In genomic region chr15:25622867-25623471, GRCm38 (mm10) we compare ENCODE assay signal across 8 mouse cellular contexts. TPM values are rescaled to one million over a fixed set of nuclear protein-coding genes. Genes with fewer than 3 reads are reported as not detected.
DNase-seq lines count a peak whose midpoint lies in the region; ATAC-seq and TF ChIP-seq lines count a peak whose summit lies in the region.

No protein-coding gene starts in this region.

- H3K4me2 ChIP-seq in lung, embryonic 15.5 days, result peak overlapping the region; percentile 60

- H3K9me3 ChIP-seq in lung, embryonic 15.5 days, result no peaks in the 10 kb centered on the region

- no peak for TF ChIP-seq CTCF in olfactory bulb, adult 2 months (IDR thresholded peaks at IDR 0.05; ENCODE audit: insufficient read depth, low read depth, low read length)

- H3K27ac ChIP-seq in lung, embryonic 15.5 days, result peak overlapping the region; percentile 96
- H3K27ac ChIP-seq in olfactory bulb, adult 2 months (ENCODE audit: insufficient read depth, low read depth, low read length), result no peak overlapping the region

- WGBS in lung, embryonic 15.5 days, result under 1% methylated on average over 53 of the region's 61 CpGs
- WGBS in olfactory bulb, adult 2 months, result under 1% methylated on average over 61 of the region's 61 CpGs

- TF ChIP-seq POLR2A in olfactory bulb, adult 2 months (IDR thresholded peaks at IDR 0.05; ENCODE audit: insufficient read depth, low read depth, low read length), result no peak

- peak overlapping the region; percentile 86 for H3K4me3 ChIP-seq in lung, embryonic 15.5 days
- H3K4me3 ChIP-seq in olfactory bulb, adult 2 months (ENCODE audit: insufficient read depth, low read depth, low read length), result peak overlapping the region; percentile 56

- no peaks in the 10 kb centered on the region for H3K36me3 ChIP-seq in lung, embryonic 15.5 days

- H3K27me3 ChIP-seq in lung, embryonic 15.5 days, result no peaks in the 10 kb centered on the region

- peaks cover 37% of the 10 kb centered on the region for H3K4me1 ChIP-seq in lung, embryonic 15.5 days
- H3K4me1 ChIP-seq in olfactory bulb, adult 2 months (ENCODE audit: control insufficient read depth, insufficient read depth, low read length), result peaks cover 8% of the 10 kb centered on the region; the same call in 1 of the 2 replicates

- H3K9ac ChIP-seq in lung, embryonic 15.5 days, result peak overlapping the region; percentile 83

- peak; percentile 14 for DNase-seq in right cerebral cortex, postnatal 14 days
- DNase-seq in right cerebral cortex, postnatal 25 days, result no peak
- DNase-seq in embryo, embryonic 10.5 days (ENCODE audit: low spot score), result peak; percentile 67
- DNase-seq in heart, adult 8-10 months (ENCODE audit: low spot score), result peak; percentile 57
- DNase-seq in kidney, adult 18-20 months, result peak; percentile 78
- peak; percentile 50 to 65 for DNase-seq in urinary bladder, postnatal 36 days (ENCODE audit: low spot score in 2 of 2)

- ATAC-seq in lung, embryonic 15.5 days (ENCODE audit: borderline replicate concordance, extremely low read depth, low FRiP score, low TSS enrichment), result peak; percentile 4; the same call in 1 of the 2 replicates

RNA-seq across cellular contexts. Expression of gene Myo10, which starts 0.6 kb away (rescaled TPM):
- total RNA-seq in heart, adult 8-10 months (2022), result 10 to 100 TPM; 71.7 to 84.5 (median 73.3) TPM
- polyA plus RNA-seq in lung, embryonic 15.5 days (2015; fragmentation: Nextera tagmentation; extraction: Ambion mirVana), result 37.1 and 38.0 TPM in 2 replicates
- polyA plus RNA-seq in olfactory bulb, adult 2 months (2012; ENCODE audit: insufficient read depth, insufficient read length, low replicate concordance, missing spikeins), result 135 TPM in 1 of 2 replicates, not detected in the other
